In genomic region chr2:3512552-3513454, GRCm38 (mm10) we compare ENCODE assay signal across 8 mouse cellular contexts. TPM values are rescaled to one million over a fixed set of nuclear protein-coding genes. Genes with fewer than 3 reads are reported as not detected.
DNase-seq lines count a peak whose midpoint lies in the region; ATAC-seq and TF ChIP-seq lines count a peak whose summit lies in the region.

Gene Gm45902 (minus strand): TSS chr2:3512790.
Gene Hspa14 (minus strand): TSS chr2:3512814.
Gene Cdnf (plus strand): TSS chr2:3513030.

- H3K9me3 ChIP-seq in megakaryocyte, embryonic 14.5 days: no peaks in the 10 kb centered on the region

- peak; percentile 90 to 94 for DNase-seq in gastrocnemius, adult 8-10 months (ENCODE audit: low spot score in 2 of 2)
- DNase-seq in hindlimb bud, embryonic 11.5 days (ENCODE audit: extremely low spot score, low read depth, low spot score): peak; percentile 98
- DNase-seq in left cerebral cortex, adult 8-10 months (ENCODE audit: low spot score in 2 of 2): peak; percentile 94 to 99
- peak; percentile 98 to 99 for DNase-seq in right cerebral cortex, postnatal 10 days (ENCODE audit: low spot score in 2 of 2)
- DNase-seq in urinary bladder, postnatal 25 days (ENCODE audit: low spot score): peak; percentile 88

- no peaks in the 10 kb centered on the region for H3K27me3 ChIP-seq in megakaryocyte, embryonic 14.5 days (replicated peaks)

- peaks cover 35% of the 10 kb centered on the region for H3K36me3 ChIP-seq in megakaryocyte, embryonic 14.5 days (replicated peaks; ENCODE audit: low read length)

- no peak for TF ChIP-seq CTCF in cortical plate, adult 2 months (IDR thresholded peaks at IDR 0.05; ENCODE audit: extremely low read depth, insufficient read depth, low read length)

- 0 out of 2 replicates have a peak, but pooled peaks cover 2% of the 10 kb centered on the region for H3K4me1 ChIP-seq in cortical plate, adult 2 months (ENCODE audit: control insufficient read depth, insufficient read depth, low read length)
- H3K4me1 ChIP-seq in megakaryocyte, embryonic 14.5 days: peaks cover 33% of the 10 kb centered on the region

- TF ChIP-seq POLR2A in cortical plate, adult 2 months (IDR thresholded peaks at IDR 0.05; ENCODE audit: extremely low read depth, insufficient read depth, low read length): peak; percentile 88

- peak within 1 kb of the TSS; percentile 47 for H3K4me3 ChIP-seq in cortical plate, adult 2 months (ENCODE audit: insufficient read depth, low read length)
- peak within 1 kb of the TSS; percentile 96 for H3K4me3 ChIP-seq in megakaryocyte, embryonic 14.5 days (replicated peaks)

- ATAC-seq in activated CD4-positive, CD25-positive, alpha-beta regulatory T cell, adult 4 months: peak; percentile 95

- H3K27ac ChIP-seq in cortical plate, adult 2 months (ENCODE audit: insufficient read depth, low read length): peak within 1 kb of the TSS; percentile 62

RNA-seq across cellular contexts. Expression of gene Gm45902, which starts in this region (rescaled TPM):
- 1 to 10 TPM; 2.0 to 4.1 TPM for polyA plus RNA-seq in activated CD4-positive, CD25-positive, alpha-beta regulatory T cell, adult 4 months (2017; shearing (Covaris generic))
- polyA plus RNA-seq in cortical plate, adult 2 months (2012; rRNA removed): 2.4 and 2.5 TPM in 2 replicates
- total RNA-seq in gastrocnemius, adult 8-10 months (2022): under 1 TPM; 0.51 to 0.87 (median 0.73) TPM
- 1 to 10 TPM; 4.3 to 5.6 (median 4.6) TPM for total RNA-seq in left cerebral cortex, adult 8-10 months (2022)
- polyA plus RNA-seq in megakaryocyte, embryonic 14.5 days (2012; ENCODE audit: insufficient read depth, low replicate concordance): 0.22 TPM in 1 of 2 replicates, not detected in the other

RNA-seq across cellular contexts. Expression of gene Hspa14, which starts in this region (rescaled TPM):
- polyA plus RNA-seq in activated CD4-positive, CD25-positive, alpha-beta regulatory T cell, adult 4 months (2017; shearing (Covaris generic)): 10 to 100 TPM; 86.6 to 90.1 TPM
- 52.7 TPM in 2 replicates for polyA plus RNA-seq in cortical plate, adult 2 months (2012; rRNA removed)
- total RNA-seq in gastrocnemius, adult 8-10 months (2022): 10 to 100 TPM in 2 of 4 experiments, 1 to 10 TPM in 2; 8.3 to 11.1 (median 10.2) TPM
- 10 to 100 TPM; 45.6 to 51.2 (median 48.0) TPM for total RNA-seq in left cerebral cortex, adult 8-10 months (2022)
- 1.6 and 4.6 TPM in 2 replicates for polyA plus RNA-seq in megakaryocyte, embryonic 14.5 days (2012; ENCODE audit: insufficient read depth, low replicate concordance)

RNA-seq across cellular contexts. Expression of gene Cdnf, which starts in this region (rescaled TPM):
- under 1 TPM; 0.25 to 0.44 TPM for polyA plus RNA-seq in activated CD4-positive, CD25-positive, alpha-beta regulatory T cell, adult 4 months (2017; shearing (Covaris generic))
- polyA plus RNA-seq in cortical plate, adult 2 months (2012; rRNA removed): 1.5 and 1.7 TPM in 2 replicates
- total RNA-seq in gastrocnemius, adult 8-10 months (2022): 10 to 100 TPM; 46.1 to 59.1 (median 53.0) TPM
- total RNA-seq in left cerebral cortex, adult 8-10 months (2022): 1 to 10 TPM; 1.2 to 2.5 (median 1.8) TPM
- polyA plus RNA-seq in megakaryocyte, embryonic 14.5 days (2012; ENCODE audit: insufficient read depth, low replicate concordance): 0.28 TPM in 1 of 2 replicates, not detected in the other

Comparison
In these comparisons a context has a peak if more than half of its experiments do, and no peak if none do; other contexts are left out.
1. Peak in every context shown above with its lines: DNase-seq, ATAC-seq, H3K4me3 ChIP-seq and H3K27ac ChIP-seq.
2. RNA of gene Cdnf (total RNA-seq): 46.1 to 59.1 TPM in gastrocnemius, adult 8-10 months; 1.2 to 2.5 TPM in left cerebral cortex, adult 8-10 months; every median in the first group is over 10 times any median in the second.